Mouse (Mus musculus) layer of hippocampus, adult 11-12 months (tissue): ENCODE results near the gene Slc22a14.
"Not testable (repeated sequence)": the region's sequence is repeated elsewhere in the genome, so short reads cannot be mapped to it uniquely, and the experiment has no call there.

ENCODE experiments used
- DNase-seq: peaks from one replicate; pipeline ENCODE4 v3.0.0; 2022; ENCODE audit warnings: low spot score

The Slc22a14 gene

GRCm38 (mm10) chr9:119260825-119261224, 104.5 kb downstream of the Slc22a14 start:
- no peak for DNase-seq

- no peak for DNase-seq
These were observed 106.6 kb downstream of the Slc22a14 start for GRCm38 (mm10) chr9:119258785-119259184.

GRCm38 (mm10) chr9:119258128-119258527, 107.2 kb downstream of the Slc22a14 start:
- DNase-seq: no peak

GRCm38 (mm10) chr9:119256161-119256560, 109.2 kb downstream of the Slc22a14 start:
- no peak for DNase-seq

- no peak for DNase-seq
These were observed 110.3 kb downstream of the Slc22a14 start for GRCm38 (mm10) chr9:119255096-119255495.

GRCm38 (mm10) chr9:119254187-119254586, 111.2 kb downstream of the Slc22a14 start:
- no peak for DNase-seq

- DNase-seq: no peak
These were observed 117.4 kb downstream of the Slc22a14 start for GRCm38 (mm10) chr9:119247996-119248395.

GRCm38 (mm10) chr9:119246826-119247225, 118.5 kb downstream of the Slc22a14 start:
- no peak for DNase-seq

GRCm38 (mm10) chr9:119243981-119244380, 121.4 kb downstream of the Slc22a14 start:
- no peak for DNase-seq

- DNase-seq: no peak
These were observed 124.0 kb downstream of the Slc22a14 start for GRCm38 (mm10) chr9:119241169-119241865.

GRCm38 (mm10) chr9:119240286-119240997, 124.9 kb downstream of the Slc22a14 start:
- peak; percentile 32 for DNase-seq

GRCm38 (mm10) chr9:119239274-119239673, 126.1 kb downstream of the Slc22a14 start:
- no peak for DNase-seq

- no peak for DNase-seq
These were observed 126.6 kb downstream of the Slc22a14 start for GRCm38 (mm10) chr9:119238796-119239195.

- no peak for DNase-seq
These were observed 133.8 kb downstream of the Slc22a14 start for GRCm38 (mm10) chr9:119231552-119231951.

GRCm38 (mm10) chr9:119230829-119231228, 134.5 kb downstream of the Slc22a14 start:
- DNase-seq: no peak

- DNase-seq: no peak
These were observed 145.1 kb downstream of the Slc22a14 start for GRCm38 (mm10) chr9:119220249-119220648.

- no peak for DNase-seq
These were observed 145.7 kb downstream of the Slc22a14 start for GRCm38 (mm10) chr9:119219667-119220066.

- not testable (repeated sequence) for DNase-seq
These were observed 150.0 kb downstream of the Slc22a14 start for GRCm38 (mm10) chr9:119215341-119215740.

GRCm38 (mm10) chr9:119214601-119215000, 150.8 kb downstream of the Slc22a14 start:
- no peak for DNase-seq

- no peak for DNase-seq
These were observed 152.4 kb downstream of the Slc22a14 start for GRCm38 (mm10) chr9:119212996-119213395.

GRCm38 (mm10) chr9:119208998-119209397, 156.4 kb downstream of the Slc22a14 start, which contains the start of gene Slc22a13:
Slc22a13 (minus strand) TSS chr9:119209098.
- DNase-seq: no peak

GRCm38 (mm10) chr9:119207113-119207512, 158.2 kb downstream of the Slc22a14 start:
- DNase-seq: no peak

- DNase-seq: no peak
These were observed 158.7 kb downstream of the Slc22a14 start for GRCm38 (mm10) chr9:119206666-119207065.
